Mouse (Mus musculus) testis, postnatal 14 days (tissue): ENCODE data around the gene Atp8a2.

Experiments
- DNase-seq: peaks from one replicate; pipeline ENCODE4 v3.0.0; 2021; ENCODE audit warnings: low spot score

Atp8a2 gene

DNA sequence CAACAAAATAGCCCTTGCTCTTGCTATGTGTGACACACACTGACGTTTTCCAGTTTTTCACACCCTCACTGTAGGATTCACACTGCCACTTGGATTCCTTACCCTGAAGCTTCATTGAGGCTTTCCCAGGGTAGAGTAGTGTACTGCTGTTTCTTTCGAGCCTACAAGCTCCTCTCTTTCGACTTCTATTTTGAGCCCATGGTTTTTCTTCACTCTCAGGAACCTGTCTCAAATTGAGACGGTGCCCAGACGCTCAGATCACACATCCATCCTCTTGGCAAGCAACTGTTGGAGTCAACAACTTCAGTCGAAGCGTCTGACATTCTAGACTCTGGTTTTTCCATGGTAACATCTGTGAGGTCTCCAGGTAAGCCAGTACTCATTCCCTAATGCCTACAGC lies at the start of gene Atp8a2:
Gene Atp8a2, minus strand, starts transcription at position 296 of the 400 bp plus-strand sequence.
- DNase-seq, result no peak

DNA sequence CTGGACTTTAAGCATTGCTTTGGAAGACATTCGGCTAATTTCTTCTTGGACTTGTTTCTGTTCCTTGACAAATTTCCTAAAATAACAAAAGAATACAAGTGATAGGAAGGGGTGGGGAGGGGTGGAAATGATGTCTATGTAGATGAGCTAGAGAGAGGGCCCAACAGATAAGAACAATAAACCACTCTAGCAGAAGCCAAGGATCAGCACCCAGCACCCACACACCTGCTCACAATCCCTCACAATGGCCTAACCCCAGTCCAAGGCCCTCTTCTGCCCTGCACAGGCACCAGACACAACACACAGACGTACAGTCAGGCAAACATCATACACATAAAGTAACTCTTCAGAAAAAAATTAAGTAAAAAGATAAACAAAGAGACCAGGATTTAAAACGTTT lies 41.6 kb upstream of the Atp8a2 start:
- no peak for DNase-seq

DNA sequence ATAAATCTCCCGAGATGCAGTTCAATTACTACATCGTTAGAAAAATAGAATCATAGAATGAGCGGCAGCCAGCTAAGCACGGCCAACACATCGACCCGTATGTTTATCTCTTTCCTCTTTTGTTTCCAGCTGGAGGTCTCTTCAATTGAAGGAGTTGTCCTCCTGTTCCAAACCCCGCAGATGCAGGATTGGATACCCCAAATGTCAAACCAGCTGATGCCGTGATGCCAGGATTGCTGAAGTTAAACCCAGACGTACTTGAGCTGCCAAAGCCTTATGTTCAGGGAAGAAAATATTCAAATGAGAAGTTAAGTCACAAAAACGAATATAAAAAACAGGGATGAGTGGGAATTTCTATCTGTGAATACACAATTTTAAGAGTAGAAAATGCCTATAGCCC lies 22.9 kb upstream of the Atp8a2 start:
- no peak for DNase-seq

DNA sequence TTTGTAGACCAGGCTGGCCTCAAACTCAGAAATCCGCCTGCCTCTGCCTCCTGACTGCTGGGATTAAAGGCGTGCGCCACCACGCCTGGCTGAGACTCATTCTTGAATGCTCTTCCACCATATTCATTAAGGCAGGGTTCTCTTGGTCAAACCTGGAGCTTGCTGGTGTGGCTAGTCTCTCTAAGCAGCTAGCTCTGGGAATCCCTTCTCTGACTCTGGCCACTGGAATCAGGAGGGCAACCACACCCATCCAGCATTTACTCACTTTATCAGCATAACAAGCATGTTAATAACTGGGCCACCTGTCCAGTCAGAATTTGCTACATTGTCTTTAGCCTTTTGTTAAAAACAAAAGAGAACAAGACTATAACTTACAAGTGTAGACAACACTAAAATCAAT lies 20.6 kb upstream of the Atp8a2 start:
- no peak for DNase-seq

DNA sequence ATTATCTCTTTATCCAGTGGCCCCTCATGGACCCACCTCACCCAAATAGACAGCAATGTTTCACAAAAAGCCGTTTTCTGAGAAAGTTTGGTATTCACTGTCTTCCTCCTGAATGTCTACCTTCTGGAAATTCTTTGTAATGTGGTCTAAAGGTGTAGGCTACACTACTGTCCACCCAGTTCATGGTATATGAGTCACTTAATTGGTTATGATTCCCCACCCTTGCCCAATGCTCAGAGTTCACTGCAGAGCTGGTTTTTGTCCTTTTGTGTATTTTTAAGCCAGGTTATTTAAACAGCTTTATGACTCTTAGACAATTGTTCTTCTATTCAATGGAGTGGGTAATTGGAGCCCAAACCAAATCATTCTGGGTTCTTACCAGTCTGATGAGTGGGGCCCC lies 19.1 kb upstream of the Atp8a2 start:
- no peak for DNase-seq

- DNase-seq, result no peak
Observed at GRCm38 (mm10) chr14:60215000-60215399, 18.0 kb upstream of the Atp8a2 start.

- DNase-seq, result no peak
Observed at GRCm38 (mm10) chr14:60214040-60214439, 17.1 kb upstream of the Atp8a2 start.

- DNase-seq, result no peak
Observed at GRCm38 (mm10) chr14:60209166-60209565, 12.2 kb upstream of the Atp8a2 start.

DNA sequence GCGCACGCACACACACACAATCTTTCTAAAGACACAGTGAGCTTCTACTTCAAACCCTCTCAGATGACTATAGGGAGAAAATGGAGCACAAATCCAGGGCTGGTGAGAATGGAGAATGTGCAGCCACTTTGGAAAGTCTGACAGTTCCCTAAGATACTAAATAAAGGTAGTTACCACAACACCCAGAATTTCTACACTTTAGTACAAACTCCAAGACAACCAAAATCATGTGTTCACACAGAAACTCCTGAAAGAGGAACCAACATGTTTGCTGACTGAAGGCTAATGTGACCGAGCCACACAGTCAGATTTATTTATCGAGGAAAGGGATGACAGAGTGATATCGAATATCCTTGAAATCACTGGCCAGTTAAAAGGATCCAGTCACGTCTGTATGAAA lies 8.0 kb upstream of the Atp8a2 start:
- no peak for DNase-seq

DNA sequence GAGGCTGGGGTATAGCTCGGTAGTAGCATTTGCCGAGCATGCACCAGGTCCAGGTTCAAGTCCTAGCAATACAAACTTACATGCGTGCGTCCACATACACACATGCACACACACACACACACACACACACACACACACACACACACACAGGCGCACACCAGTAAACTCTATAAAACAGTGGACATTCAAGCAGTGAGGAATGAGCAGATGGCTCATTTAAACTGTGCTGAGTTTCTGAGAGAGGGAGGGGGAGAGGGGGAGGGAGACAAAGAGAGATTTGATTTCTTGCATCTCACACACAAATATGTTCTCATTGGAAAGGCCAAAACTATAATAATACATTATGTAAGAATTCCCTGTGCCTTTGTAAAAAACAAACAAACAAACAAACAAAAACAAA lies 980 bp downstream of the Atp8a2 start:
- no peak for DNase-seq

GRCm38 (mm10) chr14:60194606-60195005 lies 2.4 kb downstream of the Atp8a2 start:
- no peak for DNase-seq

DNA sequence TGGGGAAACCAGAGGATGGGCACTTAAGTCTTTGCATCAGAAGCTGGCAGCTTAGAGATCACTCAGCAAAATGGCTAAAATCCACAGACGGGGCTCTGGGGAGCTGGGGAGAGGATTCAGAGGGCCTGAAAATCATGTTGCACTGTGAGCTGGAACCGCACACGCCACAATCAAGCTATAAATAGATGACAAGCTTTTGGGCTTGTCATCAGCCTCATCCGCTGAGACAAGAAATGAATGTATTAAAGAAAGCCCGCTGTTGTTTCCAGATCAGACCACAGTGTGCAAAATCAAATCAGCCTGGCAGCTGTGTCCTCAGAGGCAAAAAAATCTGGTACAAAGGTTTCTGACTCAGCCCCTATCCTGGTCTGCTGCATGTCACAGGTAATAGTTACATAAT lies 7.2 kb downstream of the Atp8a2 start:
- no peak for DNase-seq

GRCm38 (mm10) chr14:60188201-60188825 lies 8.7 kb downstream of the Atp8a2 start:
- DNase-seq, result no peak

GRCm38 (mm10) chr14:60181306-60181705 lies 15.7 kb downstream of the Atp8a2 start:
- DNase-seq, result no peak

- DNase-seq, result no peak
Observed at GRCm38 (mm10) chr14:60178571-60178955, 18.4 kb downstream of the Atp8a2 start.

GRCm38 (mm10) chr14:60177614-60178570 lies 19.1 kb downstream of the Atp8a2 start:
- DNase-seq, result no peak

DNA sequence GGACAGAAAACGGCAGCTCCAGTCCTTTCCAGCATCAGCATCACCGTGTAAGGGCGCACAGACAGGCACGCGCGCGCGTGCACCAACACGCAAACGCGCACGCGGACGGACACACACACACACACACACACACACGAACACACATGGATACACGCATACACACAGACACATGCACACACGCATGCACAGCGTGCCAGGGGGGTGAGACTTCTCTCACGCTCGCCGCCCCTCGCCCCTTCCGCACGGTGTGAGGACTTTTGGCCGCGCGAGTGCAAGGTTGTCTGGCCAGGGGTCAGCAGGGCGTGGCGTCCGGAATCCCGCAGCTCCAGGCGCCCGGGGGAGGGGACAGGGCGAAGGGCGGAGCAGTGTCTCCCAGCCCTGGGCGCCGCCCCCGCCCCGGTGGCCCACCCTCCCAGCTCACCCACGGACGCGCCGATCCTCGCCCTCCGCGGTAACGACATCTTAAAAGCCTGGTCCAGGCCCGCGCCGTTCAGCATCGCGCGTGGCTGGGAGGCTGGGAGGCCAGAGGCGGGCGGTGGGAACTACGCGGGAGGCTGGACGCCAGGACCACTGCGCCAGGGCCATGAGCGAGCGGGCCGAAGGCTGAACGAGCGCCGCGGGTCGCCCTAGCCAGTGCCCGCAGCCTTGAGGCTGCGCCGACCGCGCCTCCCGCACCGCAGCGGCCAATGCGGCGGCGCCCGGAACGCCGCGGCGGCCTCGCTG lies 19.9 kb downstream of the Atp8a2 start:
- DNase-seq, result peak; percentile 63

GRCm38 (mm10) chr14:60176469-60176890 lies 20.5 kb downstream of the Atp8a2 start:
- DNase-seq, result no peak

GRCm38 (mm10) chr14:60172286-60173055 lies 24.5 kb downstream of the Atp8a2 start:
- DNase-seq, result no peak

GRCm38 (mm10) chr14:60170845-60171610 lies 26.0 kb downstream of the Atp8a2 start:
- no peak for DNase-seq

GRCm38 (mm10) chr14:60163367-60163766 lies 33.6 kb downstream of the Atp8a2 start:
- DNase-seq, result no peak
